Mouse (Mus musculus): ENCODE data around the gene Smurf1. TPM values are rescaled to one million over a fixed set of nuclear protein-coding genes. Genes with fewer than 3 reads are reported as not detected.
A peak's percentile ranks its signal among the peaks of the same experiment; 100 is the strongest.

Gene Smurf1
- polyA plus RNA-seq, 1 experiment from 2014 or later = 28.3 TPM

DNA sequence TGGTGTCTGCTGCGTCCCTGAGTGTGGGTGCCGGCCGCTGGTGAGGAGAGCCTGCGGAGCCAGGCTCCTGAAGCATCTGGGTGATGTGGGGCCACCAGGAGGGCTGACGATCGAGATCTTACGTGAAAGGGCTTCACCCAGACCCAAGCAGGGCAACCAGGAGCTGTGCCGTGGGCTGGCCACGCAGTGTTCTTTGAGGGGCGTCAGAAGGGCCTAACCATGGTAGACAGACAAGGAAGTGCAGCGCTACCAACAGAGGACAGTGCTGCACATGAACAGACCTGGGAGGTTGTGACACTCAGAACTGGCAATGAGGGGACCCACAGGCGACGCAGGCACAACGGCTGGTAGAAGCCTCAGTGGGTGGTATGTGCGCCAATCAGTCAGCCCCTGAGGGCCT, 88.6 kb downstream of the Smurf1 start:
- H3K4me3 ChIP-seq = no peak overlapping the region
- H3K27me3 ChIP-seq = no peaks in the 10 kb centered on the region
- WGBS = 92% methylated on average over 15 of the region's 15 CpGs
- peaks cover 51% of the 10 kb centered on the region for H3K36me3 ChIP-seq
- H3K9me3 ChIP-seq = no peaks in the 10 kb centered on the region
- no peak overlapping the region for H3K9ac ChIP-seq (replicated peaks)
- no peak for ATAC-seq (ENCODE audit: low FRiP score, low read depth)
- H3K27ac ChIP-seq (replicated peaks) = no peak overlapping the region
- H3K4me1 ChIP-seq = no peaks in the 10 kb centered on the region
- no peak overlapping the region for H3K4me2 ChIP-seq (replicated peaks)

- peaks cover 40% of the 10 kb centered on the region for H3K36me3 ChIP-seq
- no peak overlapping the region for H3K4me3 ChIP-seq
- H3K9me3 ChIP-seq = no peaks in the 10 kb centered on the region
- ATAC-seq (ENCODE audit: low FRiP score, low read depth) = peak; percentile 61
- H3K4me2 ChIP-seq (replicated peaks) = no peak overlapping the region
- H3K27ac ChIP-seq (replicated peaks) = no peak overlapping the region
- 17% methylated on average over 13 of the region's 13 CpGs for WGBS
- H3K4me1 ChIP-seq = no peaks in the 10 kb centered on the region
- H3K27me3 ChIP-seq = no peaks in the 10 kb centered on the region
- no peak overlapping the region for H3K9ac ChIP-seq (replicated peaks)
Observed at GRCm38 (mm10) chr5:144875892-144876291, 89.8 kb downstream of the Smurf1 start.

DNA sequence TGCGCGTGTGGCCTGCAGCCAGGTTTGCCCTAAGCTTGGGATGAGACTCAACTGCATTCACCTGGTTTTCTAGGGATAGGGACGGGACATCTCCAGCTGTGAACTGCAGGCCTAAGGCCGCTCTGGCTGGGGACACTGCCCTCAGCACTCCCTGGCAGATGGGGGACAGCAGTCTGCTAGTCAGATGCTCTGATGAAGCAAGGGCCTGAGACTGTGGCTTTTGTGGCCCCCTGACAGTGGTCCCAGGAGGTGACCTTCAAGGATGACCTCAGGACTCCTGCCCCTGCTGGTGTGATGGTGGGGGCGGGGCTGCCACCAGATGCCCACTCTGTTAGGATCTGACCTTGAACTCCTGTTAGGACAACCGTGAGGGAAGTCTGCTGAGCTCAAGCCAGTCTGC, 90.4 kb downstream of the Smurf1 start:
- WGBS = 87% methylated on average over 6 of the region's 6 CpGs
- Histone ChIP-seq H3K9me3 (no peaks in the 10 kb centered on the region), H3K4me3 (no peak overlapping the region), H3K27me3 (no peaks in the 10 kb centered on the region), H3K4me1 (no peaks in the 10 kb centered on the region), H3K9ac (replicated peaks) (no peak overlapping the region), H3K27ac (replicated peaks) (no peak overlapping the region), H3K36me3 (peaks cover 33% of the 10 kb centered on the region), H3K4me2 (replicated peaks) (no peak overlapping the region)
- no peak for ATAC-seq (ENCODE audit: low FRiP score, low read depth)

DNA sequence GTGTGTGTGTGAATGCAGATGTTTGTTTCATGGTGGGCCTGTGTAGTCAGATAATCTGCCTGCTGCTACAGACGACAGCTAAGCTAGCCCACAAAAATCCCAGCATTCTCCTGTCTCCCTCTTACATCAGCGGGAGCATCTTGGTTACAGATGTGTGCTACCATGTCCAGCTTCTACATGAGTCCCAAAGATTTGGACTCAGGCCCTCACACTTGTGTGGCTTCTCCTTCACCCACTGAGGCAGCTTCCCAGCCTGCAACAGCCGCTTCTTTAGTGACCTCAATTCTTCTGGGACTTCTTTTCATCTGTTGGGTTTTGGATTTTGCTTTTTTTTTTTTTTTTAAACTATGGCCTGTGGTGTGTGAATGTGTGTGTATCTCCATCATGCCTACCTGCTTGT, 92.8 kb downstream of the Smurf1 start:
- no peak overlapping the region for H3K9ac ChIP-seq (replicated peaks)
- H3K36me3 ChIP-seq = peaks cover 11% of the 10 kb centered on the region
- H3K27me3 ChIP-seq = no peaks in the 10 kb centered on the region
- no peak for ATAC-seq (ENCODE audit: low FRiP score, low read depth)
- H3K4me3 ChIP-seq = no peak overlapping the region
- no peaks in the 10 kb centered on the region for H3K9me3 ChIP-seq
- no peaks in the 10 kb centered on the region for H3K4me1 ChIP-seq
- H3K4me2 ChIP-seq (replicated peaks) = no peak overlapping the region
- 83% methylated on average over 3 of the region's 3 CpGs for WGBS
- no peak overlapping the region for H3K27ac ChIP-seq (replicated peaks)

DNA sequence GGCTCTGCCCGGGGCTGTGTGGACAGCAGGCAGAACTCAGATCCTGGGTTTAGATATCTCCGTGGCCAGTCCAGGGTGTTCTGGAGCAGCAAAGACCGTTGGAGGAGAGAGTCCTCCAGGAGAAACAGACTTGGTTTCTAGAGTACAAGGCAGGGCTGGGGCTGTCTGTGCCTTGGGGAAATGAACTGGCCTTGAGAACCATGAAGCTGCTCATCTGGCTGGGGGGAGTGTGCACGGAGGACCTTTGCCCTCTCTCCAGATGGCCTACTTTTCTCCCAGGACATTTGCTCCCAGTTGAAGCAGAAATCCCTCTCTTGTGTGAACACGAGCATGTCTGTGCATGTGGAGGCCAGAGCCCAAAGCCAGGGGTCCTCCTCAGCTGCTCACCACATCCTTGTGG, 93.3 kb downstream of the Smurf1 start:
- H3K27ac ChIP-seq (replicated peaks) = no peak overlapping the region
- WGBS = 75% methylated on average over 5 of the region's 5 CpGs

GRCm38 (mm10) chr5:144871775-144872174, 93.9 kb downstream of the Smurf1 start:
- no peak for ATAC-seq (ENCODE audit: low FRiP score, low read depth)
- Histone ChIP-seq H3K27ac (replicated peaks) (no peak overlapping the region), H3K4me3 (no peak overlapping the region), H3K4me2 (replicated peaks) (no peak overlapping the region), H3K9me3 (no peaks in the 10 kb centered on the region), H3K36me3 (peaks cover 2% of the 10 kb centered on the region), H3K27me3 (no peaks in the 10 kb centered on the region), H3K4me1 (no peaks in the 10 kb centered on the region), H3K9ac (replicated peaks) (no peak overlapping the region)
- WGBS = 100% methylated on average over 1 of the region's 1 CpGs

More for the DNA sequence above, 93.3 kb downstream of the Smurf1 start:
- Histone ChIP-seq H3K4me1 (no peaks in the 10 kb centered on the region), H3K9me3 (no peaks in the 10 kb centered on the region), H3K9ac (replicated peaks) (no peak overlapping the region), H3K4me2 (replicated peaks) (no peak overlapping the region), H3K27me3 (no peaks in the 10 kb centered on the region), H3K36me3 (peaks cover 7% of the 10 kb centered on the region), H3K4me3 (no peak overlapping the region)
- ATAC-seq (ENCODE audit: low FRiP score, low read depth) = no peak

GRCm38 (mm10) chr5:144870782-144871181, 94.9 kb downstream of the Smurf1 start:
- Histone ChIP-seq H3K4me1 (no peaks in the 10 kb centered on the region), H3K9me3 (no peaks in the 10 kb centered on the region), H3K27me3 (no peaks in the 10 kb centered on the region), H3K27ac (replicated peaks) (no peak overlapping the region), H3K36me3 (no peaks in the 10 kb centered on the region), H3K4me3 (no peak overlapping the region), H3K4me2 (replicated peaks) (no peak overlapping the region), H3K9ac (replicated peaks) (no peak overlapping the region)
- ATAC-seq (ENCODE audit: low FRiP score, low read depth) = no peak
- WGBS = 85% methylated on average over 7 of the region's 7 CpGs

DNA sequence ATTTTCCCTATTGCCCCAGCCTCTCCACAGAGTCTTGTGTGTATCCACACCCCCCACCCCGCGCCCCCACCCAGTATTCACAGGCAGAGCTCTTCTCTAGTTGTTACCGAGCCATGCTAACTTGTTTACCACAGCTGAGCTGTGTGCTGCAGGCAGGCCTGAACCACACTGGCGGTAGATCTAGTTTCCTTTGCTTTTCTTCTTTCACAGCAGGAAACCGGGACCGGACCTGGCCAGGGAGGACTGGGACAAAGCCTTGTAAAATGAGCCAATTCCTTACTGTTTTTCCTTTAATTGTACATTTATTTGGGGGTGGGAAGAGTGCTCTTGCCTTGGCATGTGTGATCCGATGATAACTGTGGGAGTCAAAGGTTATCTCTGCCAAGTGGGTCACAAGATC, 96.2 kb downstream of the Smurf1 start:
- 67% methylated on average over 7 of the region's 7 CpGs for WGBS
- H3K4me3 ChIP-seq = no peak overlapping the region

GRCm38 (mm10) chr5:144866923-144867322, 98.7 kb downstream of the Smurf1 start:
- Histone ChIP-seq H3K36me3 (no peaks in the 10 kb centered on the region), H3K4me1 (no peaks in the 10 kb centered on the region), H3K9me3 (no peaks in the 10 kb centered on the region), H3K9ac (replicated peaks) (no peak overlapping the region), H3K27me3 (no peaks in the 10 kb centered on the region), H3K4me2 (replicated peaks) (no peak overlapping the region), H3K4me3 (no peak overlapping the region), H3K27ac (replicated peaks) (no peak overlapping the region)
- WGBS = 90% methylated on average over 8 of the region's 8 CpGs
- ATAC-seq (ENCODE audit: low FRiP score, low read depth) = no peak

More for the DNA sequence above, 96.2 kb downstream of the Smurf1 start:
- no peaks in the 10 kb centered on the region for H3K36me3 ChIP-seq
- no peak overlapping the region for H3K27ac ChIP-seq (replicated peaks)
- no peak overlapping the region for H3K4me2 ChIP-seq (replicated peaks)
- no peak overlapping the region for H3K9ac ChIP-seq (replicated peaks)
- no peaks in the 10 kb centered on the region for H3K9me3 ChIP-seq
- H3K4me1 ChIP-seq = no peaks in the 10 kb centered on the region
- no peak for ATAC-seq (ENCODE audit: low FRiP score, low read depth)
- no peaks in the 10 kb centered on the region for H3K27me3 ChIP-seq

DNA sequence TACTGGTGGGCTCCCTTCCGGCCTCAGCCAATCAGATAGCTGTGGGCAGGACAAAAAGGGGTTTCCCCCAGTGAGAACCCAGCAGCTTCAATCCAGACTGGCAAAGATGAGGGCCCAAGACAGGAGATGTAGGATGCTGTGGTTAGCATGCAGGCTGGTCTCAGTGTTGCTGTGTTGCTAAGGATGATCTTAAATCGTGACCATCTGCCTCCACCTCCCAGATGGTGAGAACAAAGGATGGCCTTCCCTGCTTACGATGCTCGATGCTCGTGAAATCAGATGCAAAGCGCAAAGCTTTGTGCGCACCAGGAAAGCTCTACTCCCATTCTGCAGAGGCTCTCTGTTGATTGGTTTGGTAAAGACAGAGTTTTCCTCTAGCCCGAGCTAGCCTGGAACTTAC, 104.7 kb downstream of the Smurf1 start:
- WGBS = 95% methylated on average over 8 of the region's 8 CpGs
- Histone ChIP-seq H3K4me2 (replicated peaks) (no peak overlapping the region), H3K27ac (replicated peaks) (no peak overlapping the region), H3K9me3 (peaks cover 9% of the 10 kb centered on the region; the same call in 1 of the 2 replicates), H3K36me3 (peaks cover 50% of the 10 kb centered on the region), H3K4me1 (no peaks in the 10 kb centered on the region), H3K9ac (replicated peaks) (no peak overlapping the region), H3K27me3 (no peaks in the 10 kb centered on the region), H3K4me3 (no peak overlapping the region)
- no peak for ATAC-seq (ENCODE audit: low FRiP score, low read depth)

DNA sequence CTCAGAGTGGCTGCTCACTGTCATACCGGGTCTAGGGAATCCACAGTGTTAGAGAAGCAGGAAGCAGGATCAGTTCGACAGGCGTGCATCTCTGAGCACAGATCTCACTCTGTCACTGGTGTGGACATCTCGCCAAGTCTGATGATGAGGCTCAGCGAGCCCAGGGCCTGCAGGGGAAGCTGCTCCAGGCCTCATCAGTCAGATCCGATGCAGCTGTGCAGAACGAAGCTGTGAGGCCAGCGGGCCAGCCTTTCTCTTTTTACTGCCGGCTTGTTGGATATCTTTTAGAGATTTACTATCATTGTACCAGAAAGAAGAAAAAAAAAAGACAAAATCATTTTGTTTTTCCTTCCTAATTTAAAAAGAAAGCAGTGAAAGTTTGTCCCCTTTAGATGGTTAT, 106.4 kb downstream of the Smurf1 start:
- Histone ChIP-seq H3K9me3 (peaks cover 9% of the 10 kb centered on the region; the same call in 1 of the 2 replicates), H3K36me3 (peaks cover 66% of the 10 kb centered on the region), H3K9ac (replicated peaks) (no peak overlapping the region), H3K4me3 (no peak overlapping the region), H3K4me1 (no peaks in the 10 kb centered on the region), H3K27me3 (no peaks in the 10 kb centered on the region), H3K27ac (replicated peaks) (no peak overlapping the region), H3K4me2 (replicated peaks) (no peak overlapping the region)
- no peak for ATAC-seq (ENCODE audit: low FRiP score, low read depth)
- 96% methylated on average over 9 of the region's 9 CpGs for WGBS

GRCm38 (mm10) chr5:144858527-144858926, 107.1 kb downstream of the Smurf1 start:
- no peaks in the 10 kb centered on the region for H3K4me1 ChIP-seq
- H3K27me3 ChIP-seq = no peaks in the 10 kb centered on the region
- 94% methylated on average over 15 of the region's 15 CpGs for WGBS
- H3K27ac ChIP-seq (replicated peaks) = no peak overlapping the region
- H3K9me3 ChIP-seq = peaks cover 9% of the 10 kb centered on the region; the same call in 1 of the 2 replicates
- ATAC-seq (ENCODE audit: low FRiP score, low read depth) = no peak
- H3K9ac ChIP-seq (replicated peaks) = no peak overlapping the region
- H3K4me2 ChIP-seq (replicated peaks) = no peak overlapping the region
- peaks cover 74% of the 10 kb centered on the region for H3K36me3 ChIP-seq
- H3K4me3 ChIP-seq = no peak overlapping the region

DNA sequence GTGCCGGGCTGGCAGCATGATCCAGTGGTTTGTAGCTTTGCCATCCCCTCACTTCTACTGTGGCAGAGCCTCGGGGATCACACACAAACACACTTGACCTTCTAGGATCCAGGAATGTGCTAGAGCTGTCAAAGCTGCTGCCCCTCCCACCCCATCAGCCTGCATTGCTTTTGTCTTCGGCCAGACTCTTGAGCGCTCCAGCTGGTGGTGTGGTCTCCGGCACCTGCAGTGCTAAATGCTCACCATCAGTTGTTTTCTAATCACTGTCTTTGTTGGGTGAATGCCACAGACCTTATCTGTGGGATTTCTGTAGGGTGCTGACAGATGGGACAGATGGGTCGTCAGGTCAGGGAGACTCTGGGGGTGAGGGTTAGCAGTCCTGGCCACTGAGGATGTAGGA, 109.7 kb downstream of the Smurf1 start:
- Histone ChIP-seq H3K4me2 (replicated peaks) (no peak overlapping the region), H3K9me3 (peaks cover 5% of the 10 kb centered on the region; the same call in 1 of the 2 replicates), H3K4me1 (no peaks in the 10 kb centered on the region), H3K27me3 (no peaks in the 10 kb centered on the region), H3K36me3 (peaks cover 95% of the 10 kb centered on the region), H3K9ac (replicated peaks) (no peak overlapping the region), H3K4me3 (no peak overlapping the region), H3K27ac (replicated peaks) (no peak overlapping the region)
- 72% methylated on average over 6 of the region's 6 CpGs for WGBS
- ATAC-seq (ENCODE audit: low FRiP score, low read depth) = no peak
